Mouse (Mus musculus) retina, embryonic 14.5 days (tissue): Measurements from ENCODE around the gene Hoxa10.

Source experiments
- DNase-seq: peaks from one replicate; pipeline ENCODE4 v3.0.0-alpha.2; 2015; ENCODE audit warnings: low spot score

Hoxa10 gene

GRCm38 (mm10) chr6:52217459-52217768, 23.2 kb downstream of the Hoxa10 start:
- peak; percentile 54 for DNase-seq

- no peak for DNase-seq
Measured at GRCm38 (mm10) chr6:52216691-52217458, 23.8 kb downstream of the Hoxa10 start.

- DNase-seq: no peak
Measured at GRCm38 (mm10) chr6:52215771-52216535, 24.7 kb downstream of the Hoxa10 start.

GRCm38 (mm10) chr6:52215070-52215469, 25.6 kb downstream of the Hoxa10 start:
- no peak for DNase-seq

GRCm38 (mm10) chr6:52214271-52214670, 26.4 kb downstream of the Hoxa10 start:
- no peak for DNase-seq

GRCm38 (mm10) chr6:52213119-52213986, 27.3 kb downstream of the Hoxa10 start, which contains the start of the genes Hoxa3 and Gm28308:
Gene Hoxa3 (minus strand): TSS chr6:52213336.
Gene Gm28308 (minus strand): TSS chr6:52213339.
- DNase-seq: no peak

GRCm38 (mm10) chr6:52212556-52213118, 28.0 kb downstream of the Hoxa10 start:
- DNase-seq: no peak

- no peak for DNase-seq
Measured at GRCm38 (mm10) chr6:52211961-52212360, 28.7 kb downstream of the Hoxa10 start.

- DNase-seq: peak; percentile 90
Measured at GRCm38 (mm10) chr6:52211170-52211935, 29.3 kb downstream of the Hoxa10 start.

- no peak for DNase-seq
Measured at GRCm38 (mm10) chr6:52209685-52210046, 31.0 kb downstream of the Hoxa10 start.

- DNase-seq: no peak
Measured at GRCm38 (mm10) chr6:52208868-52209684, 31.6 kb downstream of the Hoxa10 start.

- no peak for DNase-seq
Measured at GRCm38 (mm10) chr6:52208072-52208867, 32.4 kb downstream of the Hoxa10 start, which contains the start of gene Hoxa6. Gene Hoxa6 (minus strand): TSS chr6:52208722.

GRCm38 (mm10) chr6:52207684-52207976, 33.0 kb downstream of the Hoxa10 start:
- no peak for DNase-seq

GRCm38 (mm10) chr6:52206882-52207683, 33.6 kb downstream of the Hoxa10 start:
- no peak for DNase-seq

- DNase-seq: no peak
Measured at GRCm38 (mm10) chr6:52205638-52206621, 34.7 kb downstream of the Hoxa10 start.

GRCm38 (mm10) chr6:52205221-52205620, 35.4 kb downstream of the Hoxa10 start:
- no peak for DNase-seq

- peak; percentile 73 for DNase-seq
Measured at GRCm38 (mm10) chr6:52204050-52204752, 36.5 kb downstream of the Hoxa10 start, which contains the start of gene Hoxa5. Gene Hoxa5 (minus strand): TSS chr6:52204587.
